Mouse (Mus musculus) myocyte (in vitro differentiated cells): ENCODE data around the gene Bglap2.

ENCODE experiments used
- E2F4 ChIP-seq: IDR thresholded peaks from one replicate; pipeline ENCODE4 v1.6.1; 2011; ENCODE audit warnings: mild to moderate bottlenecking, control low read depth, moderate library complexity; ENCODE audit not compliant: insufficient read depth
- MYOG ChIP-seq, 3 experiments: IDR thresholded peaks; one replicate each; pipeline ENCODE4 v1.6.1; 2011; ENCODE audit warnings: control low read depth in 2 of 3, low read depth in 2 of 3, mild to moderate bottlenecking in 2 of 3; ENCODE audit not compliant: insufficient read length in 2 of 3, control insufficient read depth in 1 of 3, insufficient read depth in 1 of 3
- POLR2A ChIP-seq: IDR thresholded peaks from one replicate; pipeline ENCODE4 v1.6.1; 2011; ENCODE audit warnings: low read depth, mild to moderate bottlenecking, control low read depth, moderate library complexity; ENCODE audit not compliant: insufficient read length
- POLR2AphosphoS2 ChIP-seq: IDR thresholded peaks from one replicate; pipeline ENCODE4 v1.6.1; 2011; ENCODE audit warnings: low read depth, control low read depth; ENCODE audit not compliant: insufficient read length
- SRF ChIP-seq: IDR thresholded peaks from one replicate; pipeline ENCODE4 v1.6.1; 2011; ENCODE audit warnings: low read depth; ENCODE audit not compliant: control insufficient read depth, insufficient read length
- TCF12 ChIP-seq: IDR thresholded peaks from one replicate; pipeline ENCODE4 v1.6.1; 2011; ENCODE audit warnings: mild to moderate bottlenecking, control low read depth; ENCODE audit not compliant: poor library complexity, insufficient read depth, severe bottlenecking

GRCm38 (mm10) chr3:88420771-88421170 is 42.3 kb upstream of the Bglap2 start:
- TF ChIP-seq POLR2A (no peak), POLR2AphosphoS2 (no peak), SRF (no peak), TCF12 (no peak), E2F4 (no peak), MYOG (IDR thresholded peaks at IDR 0.05; ENCODE audit: control insufficient read depth in 1 of 3, insufficient read depth in 1 of 3, insufficient read length in 2 of 3, low read depth in 2 of 3) (no peak)
